Mouse (Mus musculus) adrenal gland, adult (tissue): ENCODE data around the gene Eml4.

Experiments
- DNase-seq, 2 experiments: peaks; one replicate each; pipeline ENCODE4 v3.0.0; 2022 to 2023; ENCODE audit warnings: low spot score in 1 of 2; ENCODE audit not compliant: inconsistent age in 2 of 2

Gene Eml4

DNA sequence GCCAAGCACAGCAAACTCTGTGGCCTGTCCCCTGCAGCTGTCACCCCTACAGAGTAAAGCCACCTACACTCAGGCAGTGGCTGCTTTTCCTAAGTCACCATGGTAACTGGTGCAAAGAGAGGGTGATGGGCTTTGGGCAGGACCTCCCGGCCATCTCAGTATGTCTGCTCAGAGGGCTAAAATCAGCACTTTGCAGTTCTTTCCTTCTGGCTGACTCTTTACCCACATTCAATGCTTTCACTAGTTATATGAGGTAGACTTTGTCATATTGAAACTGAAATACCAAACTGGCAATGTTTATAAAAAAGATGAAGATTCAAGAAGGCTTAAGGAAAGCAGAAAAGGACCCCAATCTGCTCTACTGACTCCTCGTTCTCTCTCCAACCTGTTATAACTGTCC lies 133.1 kb downstream of the Eml4 start:
- DNase-seq: no peak

DNA sequence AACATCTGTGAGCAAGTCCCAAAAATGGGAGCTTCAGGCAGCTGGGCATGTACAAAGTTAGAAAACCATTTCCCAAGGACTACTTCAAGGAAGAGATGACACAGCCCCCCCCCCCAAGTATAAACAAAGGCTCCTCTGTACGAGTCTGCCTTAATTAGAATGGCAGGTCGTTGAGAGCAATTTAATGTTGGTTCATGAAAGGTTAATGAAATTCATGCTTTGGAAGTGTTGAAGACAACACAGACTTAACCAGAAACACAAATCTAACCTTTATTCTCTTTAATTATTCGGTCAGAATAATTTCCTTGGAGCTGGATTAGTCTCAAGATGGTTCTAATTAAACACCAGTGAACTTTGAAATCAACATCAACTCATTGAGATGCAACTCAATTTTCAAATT lies 137.0 kb downstream of the Eml4 start:
- no peak for DNase-seq

DNA sequence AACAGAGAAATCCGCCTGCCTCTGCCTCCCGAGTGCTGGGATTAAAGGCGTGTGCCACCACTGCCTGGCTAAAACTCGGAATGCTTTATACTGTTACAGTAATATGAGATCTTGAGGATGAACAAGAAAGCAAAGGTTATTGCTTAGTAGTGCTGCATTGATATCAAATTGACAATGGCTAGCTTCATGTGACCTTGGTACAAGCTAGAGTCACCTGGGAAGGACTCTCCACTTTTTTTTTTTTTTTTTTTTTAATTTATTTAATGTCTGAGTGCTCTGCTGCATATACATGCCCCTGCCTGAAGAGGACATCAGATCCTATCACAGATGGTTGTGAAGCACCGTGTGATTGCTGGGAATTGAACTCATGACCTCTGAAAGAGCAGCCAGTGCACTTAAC lies 148.2 kb downstream of the Eml4 start:
- no peak for DNase-seq

DNA sequence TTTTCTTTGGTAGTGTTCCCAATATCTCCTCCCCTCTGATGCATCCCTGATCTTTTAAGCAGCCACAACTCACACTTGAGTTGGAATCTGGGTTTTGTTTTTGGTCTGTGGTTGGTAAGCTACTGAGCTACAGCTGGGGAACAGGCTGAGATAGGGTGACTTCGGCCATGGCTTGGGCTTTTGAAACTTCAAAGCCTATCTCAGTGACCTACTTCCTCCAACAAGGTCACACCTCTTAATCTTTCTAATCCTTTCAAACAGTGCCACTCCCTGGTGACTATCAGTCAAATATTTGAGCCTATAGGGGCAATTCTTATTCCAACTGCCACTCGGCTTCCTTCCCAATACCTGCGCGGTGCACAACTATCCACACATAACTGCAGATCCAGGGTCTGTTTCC lies 149.0 kb downstream of the Eml4 start:
- DNase-seq: no peak

DNA sequence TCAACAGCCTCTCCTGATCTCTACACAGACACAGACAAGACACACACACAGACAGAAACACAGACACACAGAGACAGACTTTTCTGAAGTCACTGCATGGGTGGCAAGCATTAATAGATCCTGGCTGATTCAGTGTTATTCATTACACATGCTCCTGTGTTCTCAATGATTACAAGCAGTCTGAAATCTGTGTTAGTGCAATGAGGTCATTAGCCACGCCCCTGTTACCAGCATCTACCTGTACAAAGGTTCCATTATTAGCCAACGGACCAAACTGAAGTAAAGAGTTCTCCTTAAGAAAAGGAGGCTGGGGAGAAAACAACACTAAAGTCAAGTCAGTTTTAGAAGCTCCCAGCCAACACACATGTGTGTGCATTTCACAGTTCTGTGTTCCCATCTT lies 153.0 kb downstream of the Eml4 start:
- DNase-seq: no peak

DNA sequence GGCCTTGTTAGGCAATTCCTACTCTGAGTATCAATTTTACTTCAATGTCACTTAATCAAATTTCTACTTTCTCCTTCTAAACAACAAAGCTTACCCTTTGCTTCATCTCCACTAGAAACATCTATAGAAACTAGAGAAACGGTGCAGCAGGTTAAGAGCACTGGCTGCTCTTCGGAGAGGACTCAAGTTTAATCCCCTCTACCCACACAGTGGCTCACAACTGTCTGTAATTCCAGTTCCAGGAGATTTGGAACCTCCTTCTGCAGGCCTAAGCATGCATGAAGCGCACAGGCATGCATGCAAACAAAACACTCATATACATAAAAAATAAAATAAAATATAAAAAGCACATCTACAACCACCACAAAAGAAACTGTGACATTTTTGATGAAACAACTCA lies 161.4 kb downstream of the Eml4 start:
- DNase-seq: no peak

DNA sequence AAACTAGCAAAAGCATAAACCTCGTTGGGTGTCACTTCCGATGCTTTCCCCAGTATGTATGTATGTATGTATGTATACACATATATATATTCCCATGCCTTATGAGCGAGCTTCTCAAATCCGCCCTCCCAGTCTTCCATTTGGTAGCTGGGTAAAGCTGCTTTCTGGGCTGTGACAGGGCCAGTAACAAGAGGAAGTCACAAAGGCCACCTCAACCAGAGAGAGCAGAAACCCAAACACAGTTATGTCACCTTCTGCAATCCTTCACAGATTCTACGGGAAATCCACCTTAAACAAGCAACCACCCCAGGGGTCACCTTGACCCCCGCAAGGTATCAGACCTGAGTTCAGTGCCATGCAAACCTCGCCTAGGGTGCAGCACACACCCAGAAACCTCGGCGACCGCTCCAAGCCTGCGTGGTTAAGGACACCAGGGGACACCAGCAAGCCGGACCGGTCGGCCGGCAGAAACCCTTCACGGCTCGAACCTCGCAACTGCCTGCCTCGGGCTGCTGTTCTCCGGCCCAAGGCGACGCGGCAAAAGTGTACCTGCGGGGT lies 163.0 kb downstream of the Eml4 start:
- DNase-seq: no peak

DNA sequence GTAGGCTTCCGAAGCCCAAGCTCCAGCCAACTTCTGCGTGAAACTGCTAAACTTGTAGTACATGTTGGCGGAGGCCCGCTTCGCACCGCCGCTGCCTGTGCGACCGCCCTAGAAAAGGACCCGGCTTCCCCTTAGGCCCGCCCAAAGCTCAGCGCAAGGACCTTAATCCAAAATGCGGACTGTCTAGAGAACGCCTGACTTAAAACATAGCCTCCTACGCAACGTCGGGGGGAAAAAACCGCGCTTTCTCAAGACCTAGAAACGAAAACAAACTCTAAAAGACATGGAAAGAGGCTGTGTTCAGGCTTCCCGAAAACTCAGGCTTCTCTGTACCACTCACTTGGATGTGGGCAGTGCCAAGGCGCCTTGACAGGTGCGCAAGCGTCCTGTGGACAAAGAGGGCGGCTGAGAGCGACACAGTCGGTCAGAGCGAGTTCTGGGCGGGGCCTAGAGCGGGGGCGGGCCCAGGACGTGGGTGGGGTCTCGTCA lies 163.5 kb downstream of the Eml4 start:
- DNase-seq: peak; percentile 92 to 97

DNA sequence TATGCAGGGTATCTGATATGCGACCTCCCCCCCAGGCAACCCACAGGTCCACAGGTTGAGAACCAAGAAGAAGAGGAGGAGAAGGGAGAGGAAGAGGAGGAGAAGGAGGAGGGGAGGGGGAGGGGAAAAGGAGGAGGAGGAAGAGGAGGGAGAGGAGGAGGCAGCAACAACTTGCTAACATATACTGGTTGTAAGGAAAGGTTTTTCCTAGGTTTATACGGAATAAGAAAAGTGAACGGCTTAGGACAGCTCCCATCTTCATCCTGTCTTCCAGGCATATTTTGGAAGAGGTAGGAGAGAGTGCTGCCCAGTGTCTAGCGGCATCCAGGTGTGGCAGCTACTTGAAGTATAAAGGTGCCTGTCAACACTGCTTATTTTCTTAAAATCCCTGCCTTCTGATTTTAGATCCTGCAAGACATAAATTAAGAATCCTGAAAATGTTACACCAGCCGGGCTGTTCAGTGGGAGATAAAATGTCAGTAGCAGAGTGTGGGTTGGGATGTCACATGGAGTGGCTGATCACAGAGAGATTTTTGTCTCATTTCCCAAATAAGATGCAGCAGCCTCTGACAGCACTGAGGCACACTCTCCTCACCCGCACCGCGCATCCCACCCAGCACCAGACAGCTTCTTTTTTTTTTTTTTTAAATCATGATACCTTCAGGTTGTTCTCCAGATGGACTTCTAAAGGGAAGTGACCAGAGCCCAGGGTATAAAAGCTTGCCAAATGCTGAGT lies 166.7 kb downstream of the Eml4 start, which contains the start of gene Cox7a2l:
Cox7a2l (minus strand) TSS at position 51 of the 736 bp plus-strand sequence.
- DNase-seq: no peak

DNA sequence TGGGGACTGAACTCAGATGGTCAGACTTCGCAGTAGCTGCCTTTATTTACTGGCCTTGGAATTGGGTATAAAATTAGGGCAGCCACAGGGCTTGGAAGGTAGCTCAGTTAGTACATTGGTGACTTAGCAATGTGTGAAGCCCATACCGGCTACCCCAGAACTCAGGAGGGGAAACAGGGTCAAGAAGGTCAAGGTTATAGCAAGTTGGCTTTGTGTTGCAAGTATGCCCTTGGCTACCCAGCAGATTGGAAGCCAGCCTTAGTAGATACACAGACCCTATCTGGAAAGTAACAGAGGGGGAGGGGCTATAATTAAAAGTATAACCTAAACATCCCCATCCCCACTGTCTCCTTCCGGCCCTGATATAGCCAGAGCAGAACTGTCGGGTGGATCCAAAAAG lies 171.2 kb downstream of the Eml4 start:
- no peak for DNase-seq

DNA sequence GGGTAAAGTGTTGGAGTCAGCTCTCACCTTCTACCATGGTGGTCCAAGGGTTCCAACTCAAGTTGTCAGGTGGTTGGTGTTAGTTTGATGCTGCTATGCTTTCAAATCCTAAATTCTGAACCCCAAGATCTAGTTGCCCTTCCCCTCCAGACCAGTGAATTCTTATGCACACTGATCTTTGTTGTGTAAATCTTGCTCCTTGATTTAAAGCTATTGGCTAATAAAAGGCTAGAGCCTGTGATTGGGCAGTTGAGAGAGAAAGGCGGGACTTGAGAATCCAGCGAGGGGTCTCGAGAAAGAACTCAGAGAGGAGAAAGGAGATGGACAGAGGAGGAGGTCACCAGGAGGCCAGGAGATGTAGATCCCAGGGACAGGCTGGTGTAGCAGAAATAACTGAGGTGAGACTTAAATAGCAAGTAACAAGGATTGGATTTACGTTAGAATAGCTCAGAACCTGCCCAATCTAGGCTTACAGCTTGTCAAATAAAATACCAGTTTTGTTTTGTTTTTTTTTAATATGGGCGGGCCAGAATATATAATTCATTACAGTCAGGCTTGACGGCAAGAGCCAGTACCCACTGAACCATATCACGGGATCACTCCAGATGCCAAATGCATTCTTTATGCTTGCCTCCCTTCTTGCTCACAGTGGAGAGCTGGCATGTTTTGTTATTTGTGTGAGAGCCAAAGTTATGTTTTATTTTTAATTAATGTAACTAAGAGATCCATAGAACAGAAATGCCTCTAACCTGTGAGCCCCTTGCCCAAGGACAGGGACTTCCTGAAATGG lies 172.1 kb downstream of the Eml4 start:
- no peak for DNase-seq

DNA sequence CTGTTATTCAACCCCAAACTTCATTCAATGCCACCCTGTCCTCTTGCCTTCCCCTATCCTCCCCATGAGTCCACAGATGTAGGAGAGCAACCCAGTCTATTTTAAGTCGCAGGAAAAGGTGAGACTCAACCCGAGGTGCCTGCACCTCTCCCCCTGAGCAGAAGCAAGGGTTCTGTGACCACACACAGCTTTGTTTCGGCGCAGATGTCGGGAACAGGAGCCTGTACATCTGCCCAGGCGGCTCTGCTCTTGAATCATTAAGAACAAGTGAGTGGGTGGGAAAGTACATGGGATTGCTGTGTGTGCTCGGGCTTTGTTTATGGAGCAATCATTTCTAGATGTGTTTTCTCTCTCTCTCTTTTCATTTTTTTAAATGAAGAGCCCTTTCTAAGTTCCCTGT lies 174.0 kb downstream of the Eml4 start:
- DNase-seq: no peak

DNA sequence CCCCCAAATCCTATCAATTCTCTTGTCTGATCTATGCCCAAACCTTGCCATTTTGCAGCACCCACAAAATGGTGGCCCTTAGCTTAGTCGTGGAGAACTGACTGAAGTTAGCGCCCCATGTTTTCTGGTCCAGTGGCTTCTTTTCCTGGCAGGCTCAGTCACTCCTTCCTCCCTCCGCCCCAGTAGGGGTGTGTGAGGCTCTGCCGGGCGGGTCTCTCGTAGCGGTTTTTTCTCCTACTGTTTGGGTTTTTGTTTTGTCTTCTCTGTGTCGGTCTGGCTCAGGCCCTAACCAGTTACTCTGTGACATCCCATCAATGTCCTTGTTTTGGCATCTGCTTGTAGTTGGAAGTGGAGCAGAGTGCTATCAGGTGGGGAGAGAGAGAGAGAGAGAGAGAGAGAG lies 174.9 kb downstream of the Eml4 start:
- DNase-seq: no peak

DNA sequence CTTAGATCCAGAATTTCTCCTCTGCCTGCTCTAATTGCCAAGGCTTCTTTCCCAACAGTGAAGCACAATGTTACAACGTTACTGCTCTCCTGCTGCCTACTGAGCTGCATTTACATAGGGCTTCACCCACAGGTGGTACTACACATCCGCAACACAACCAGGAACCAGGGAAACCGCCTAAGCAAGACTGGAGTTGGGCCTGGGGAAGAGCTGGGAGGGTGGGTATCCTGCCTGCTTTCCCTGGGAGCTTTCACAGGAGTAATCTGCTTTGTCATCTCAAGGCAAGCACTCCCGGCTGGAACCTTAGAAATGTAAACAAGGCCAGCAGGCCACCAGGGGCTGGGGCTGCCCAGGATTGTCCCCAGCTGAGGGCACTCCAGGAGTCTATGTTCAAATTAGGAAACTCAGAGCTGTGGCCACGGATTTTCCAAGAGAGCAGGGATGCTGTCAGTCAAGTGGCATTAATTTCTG lies 175.4 kb downstream of the Eml4 start:
- no peak for DNase-seq

DNA sequence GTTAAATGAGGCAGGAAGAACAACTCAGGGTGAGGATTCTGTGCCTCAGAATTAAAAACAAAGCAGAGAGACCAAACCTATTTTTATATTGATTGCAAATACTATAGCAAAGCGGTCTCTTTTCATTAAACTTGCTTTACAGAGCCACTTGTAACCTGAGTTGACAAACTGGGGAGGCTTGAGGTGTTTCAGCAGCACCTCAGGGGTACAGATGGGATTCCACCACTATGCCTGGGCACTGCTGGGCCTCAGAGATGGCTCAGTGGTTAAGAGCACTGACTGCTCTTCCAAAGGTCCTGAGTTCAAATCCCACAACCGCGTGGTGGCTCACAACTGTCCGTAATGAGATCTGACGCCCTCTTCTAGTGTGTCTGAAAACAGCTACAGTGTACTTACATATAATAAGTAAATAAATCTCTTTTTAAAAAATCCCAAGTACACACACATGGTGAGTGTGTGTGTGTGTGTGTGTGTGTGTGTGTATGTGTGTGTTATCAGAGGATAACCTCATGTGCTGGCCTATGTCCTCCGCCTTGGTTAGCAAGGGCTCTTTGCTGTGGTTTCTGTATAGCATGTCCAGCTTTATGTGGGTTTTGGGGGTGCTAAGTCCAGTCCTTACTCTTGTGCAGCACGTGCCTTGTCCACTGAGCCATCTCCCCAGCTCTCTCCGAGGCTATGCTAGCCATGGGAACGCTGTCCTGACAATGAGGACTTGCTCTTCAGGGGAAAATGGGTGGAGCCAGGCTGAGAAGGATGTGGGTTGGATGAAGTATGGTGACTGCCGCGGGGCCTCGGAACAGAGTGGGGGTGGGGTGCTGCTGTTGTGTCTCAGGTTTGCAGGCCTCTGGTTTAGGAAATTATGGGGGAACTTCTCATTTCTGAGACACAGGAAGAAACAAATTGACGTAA lies 176.1 kb downstream of the Eml4 start:
- peak; percentile 57 to 69 for DNase-seq

DNA sequence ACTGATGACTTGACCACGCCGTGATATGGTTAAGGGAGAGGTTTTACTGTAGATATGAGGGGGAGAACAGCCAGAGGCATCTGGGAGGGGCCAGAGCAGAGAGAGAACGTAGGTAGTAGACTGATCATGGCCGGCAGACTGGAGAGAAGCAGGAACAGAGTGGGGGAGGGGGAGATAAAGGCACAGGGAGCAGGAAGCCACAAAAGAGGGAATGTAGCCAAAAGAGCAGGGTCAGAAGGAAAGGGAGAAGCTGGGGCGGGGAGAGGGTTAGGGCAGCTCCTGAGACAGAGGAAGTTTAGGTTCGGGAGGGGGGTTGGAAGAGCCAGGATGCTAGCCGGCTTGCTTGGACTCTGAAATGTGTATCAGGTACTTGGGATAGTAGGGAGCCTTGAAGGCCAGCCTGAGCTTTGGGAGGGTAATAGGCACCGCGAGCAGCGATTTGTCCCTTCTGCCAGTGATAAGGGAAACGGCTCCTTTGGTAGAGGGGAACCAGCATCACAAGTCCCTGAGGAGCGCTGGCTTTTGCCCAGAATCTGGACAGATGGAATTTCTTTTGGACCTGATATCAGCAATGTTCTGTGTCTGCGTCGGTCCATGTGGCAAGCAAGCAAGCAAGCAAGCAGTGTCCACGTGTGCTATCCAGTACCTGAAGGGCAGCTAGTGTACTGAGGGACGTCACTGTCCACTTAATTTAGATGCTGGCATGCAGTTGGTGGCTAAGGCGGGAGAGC lies 177.1 kb downstream of the Eml4 start:
- DNase-seq: peak; percentile 61 to 75
